Mouse (Mus musculus): ENCODE data around the gene Hdgfl2.

The Hdgfl2 gene

GRCm38 (mm10) chr17:56078880-56079795 lies at the start of gene Hdgfl2:
TSS of gene Hdgfl2 (plus strand) at chr17:56079634.
- peak; percentile 100 for DNase-seq (ENCODE audit: low read depth)

- no peak for DNase-seq (ENCODE audit: low read depth)
Measured at GRCm38 (mm10) chr17:56030238-56030870, 49.1 kb upstream of the Hdgfl2 start.

- peak; percentile 75 for DNase-seq (ENCODE audit: low read depth)
Measured at GRCm38 (mm10) chr17:56030919-56031318, 48.5 kb upstream of the Hdgfl2 start.

GRCm38 (mm10) chr17:56031431-56031830 lies 48.0 kb upstream of the Hdgfl2 start:
- DNase-seq (ENCODE audit: low read depth), result no peak

- DNase-seq (ENCODE audit: low read depth), result no peak
Measured at GRCm38 (mm10) chr17:56032127-56032733, 47.2 kb upstream of the Hdgfl2 start.

- no peak for DNase-seq (ENCODE audit: low read depth)
Measured at GRCm38 (mm10) chr17:56032831-56033230, 46.6 kb upstream of the Hdgfl2 start.

GRCm38 (mm10) chr17:56034040-56034725 lies 45.3 kb upstream of the Hdgfl2 start:
- no peak for DNase-seq (ENCODE audit: low read depth)

GRCm38 (mm10) chr17:56034726-56035100 lies 44.7 kb upstream of the Hdgfl2 start:
- no peak for DNase-seq (ENCODE audit: low read depth)

- no peak for DNase-seq (ENCODE audit: low read depth)
Measured at GRCm38 (mm10) chr17:56035216-56035615, 44.2 kb upstream of the Hdgfl2 start.

- DNase-seq (ENCODE audit: low read depth), result peak; percentile 96
Measured at GRCm38 (mm10) chr17:56036176-56036900, 43.1 kb upstream of the Hdgfl2 start, which contains the start of gene Sh3gl1. TSS of gene Sh3gl1 (minus strand) at chr17:56036635.

- DNase-seq (ENCODE audit: low read depth), result no peak
Measured at GRCm38 (mm10) chr17:56036901-56037287, 42.5 kb upstream of the Hdgfl2 start.

GRCm38 (mm10) chr17:56038583-56039261 lies 40.7 kb upstream of the Hdgfl2 start:
- no peak for DNase-seq (ENCODE audit: low read depth)

- no peak for DNase-seq (ENCODE audit: low read depth)
Measured at GRCm38 (mm10) chr17:56039345-56039744, 40.1 kb upstream of the Hdgfl2 start.

GRCm38 (mm10) chr17:56040030-56040856 lies 39.2 kb upstream of the Hdgfl2 start, which contains the start of gene Chaf1a:
TSS of gene Chaf1a (plus strand) at chr17:56040439.
- DNase-seq (ENCODE audit: low read depth), result peak; percentile 96

- DNase-seq (ENCODE audit: low read depth), result no peak
Measured at GRCm38 (mm10) chr17:56040857-56041163, 38.6 kb upstream of the Hdgfl2 start.

- no peak for DNase-seq (ENCODE audit: low read depth)
Measured at GRCm38 (mm10) chr17:56051369-56051768, 28.1 kb upstream of the Hdgfl2 start.

GRCm38 (mm10) chr17:56054938-56055337 lies 24.5 kb upstream of the Hdgfl2 start:
- DNase-seq (ENCODE audit: low read depth), result no peak

GRCm38 (mm10) chr17:56055945-56056678 lies 23.3 kb upstream of the Hdgfl2 start:
- no peak for DNase-seq (ENCODE audit: low read depth)

- DNase-seq (ENCODE audit: low read depth), result no peak
Measured at GRCm38 (mm10) chr17:56057381-56058120, 21.9 kb upstream of the Hdgfl2 start.

All from fibroblast of lung, adult 2 months (primary cell).